Mouse (Mus musculus) embryonic fibroblast, embryonic 13.5 days (primary cell): ENCODE results near the gene Klhl22. TPM values are rescaled to one million over a fixed set of nuclear protein-coding genes. Genes with fewer than 3 reads are reported as not detected.

Source experiments
- H3K27ac ChIP-seq: 2 replicates; pipeline ENCODE4 v1.5.1; 2012; ENCODE audit warnings: low read length, control low read depth, inconsistent platforms; ENCODE audit not compliant: insufficient read depth
- H3K4me1 ChIP-seq: 2 replicates; pipeline ENCODE4 v1.6.1; 2011; ENCODE audit warnings: low read length; ENCODE audit not compliant: control insufficient read depth, insufficient read depth
- H3K4me3 ChIP-seq: 2 replicates; pipeline ENCODE4 v1.5.1; 2011; ENCODE audit warnings: mild to moderate bottlenecking, control low read depth, low read length; ENCODE audit not compliant: insufficient read depth
- CTCF ChIP-seq: IDR thresholded peaks from 2 replicates; pipeline ENCODE4 v1.5.1; 2011; ENCODE audit warnings: mild to moderate bottlenecking, control low read depth, low read length, moderate library complexity, borderline replicate concordance; ENCODE audit not compliant: insufficient read depth
- POLR2A ChIP-seq: IDR thresholded peaks from 2 replicates; pipeline ENCODE4 v1.6.1; 2011; ENCODE audit warnings: low read depth, mild to moderate bottlenecking, control low read depth, low read length, moderate library complexity
- polyA plus RNA-seq: library from polyadenylated mRNA; stranded (reverse); fragments of >200 nt; gene quantifications from 2 replicates; pipeline ENCODE4 v1.2.4, GENCODE M21; 2011; ENCODE audit warnings: low read depth; ENCODE audit not compliant: missing spikeins, insufficient read length

Gene Klhl22
- polyA plus RNA-seq, 1 experiment, result 63.8 TPM

DNA sequence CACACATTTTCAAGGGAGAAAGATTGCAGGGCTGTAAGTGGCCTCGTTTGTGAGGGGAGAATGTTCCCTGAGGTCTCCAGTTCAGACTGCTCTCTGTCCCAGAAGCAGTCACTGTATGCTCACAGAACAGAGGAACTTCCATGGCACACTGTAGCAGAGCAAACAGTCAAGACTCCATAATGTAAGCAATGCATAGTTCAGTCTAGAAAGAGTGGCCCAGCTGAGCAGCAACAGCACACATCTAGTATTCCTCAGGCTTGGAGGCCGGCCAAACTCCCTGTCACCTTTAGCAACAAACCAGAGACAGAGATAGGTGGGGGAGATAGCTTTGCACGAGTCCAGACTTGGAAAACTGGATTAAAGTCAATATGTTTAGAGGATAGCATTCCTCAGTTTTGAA lies 6.4 kb upstream of the Klhl22 start:
- Histone ChIP-seq H3K4me3 (no peak overlapping the region), H3K4me1 (peaks cover 11% of the 10 kb centered on the region; the same call in 1 of the 2 replicates), H3K27ac (no peak overlapping the region)
- TF ChIP-seq POLR2A (no peak), CTCF (no peak)

DNA sequence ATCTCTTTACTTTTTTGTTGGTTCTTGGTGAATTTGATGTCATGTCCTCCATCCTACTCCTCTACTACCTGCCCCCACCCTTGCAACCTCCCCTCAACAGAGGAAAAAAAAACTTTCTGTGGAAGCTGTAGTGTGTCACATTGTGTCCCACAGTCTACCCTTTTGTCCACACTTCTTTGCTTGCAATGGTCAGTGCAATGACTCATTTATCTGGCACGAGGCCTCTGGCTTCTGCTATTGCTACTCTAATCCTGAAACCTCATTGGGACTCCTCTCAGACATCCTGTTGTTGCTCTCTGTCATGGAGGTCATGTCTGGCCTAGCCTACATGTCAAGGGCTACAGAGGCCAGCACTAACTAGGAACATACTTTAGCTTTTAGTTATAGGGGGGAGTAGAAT lies 5.7 kb upstream of the Klhl22 start:
- no peak for TF ChIP-seq POLR2A
- no peak for TF ChIP-seq CTCF
- Histone ChIP-seq H3K27ac (no peak overlapping the region), H3K4me1 (peaks cover 11% of the 10 kb centered on the region; the same call in 1 of the 2 replicates), H3K4me3 (no peak overlapping the region)

DNA sequence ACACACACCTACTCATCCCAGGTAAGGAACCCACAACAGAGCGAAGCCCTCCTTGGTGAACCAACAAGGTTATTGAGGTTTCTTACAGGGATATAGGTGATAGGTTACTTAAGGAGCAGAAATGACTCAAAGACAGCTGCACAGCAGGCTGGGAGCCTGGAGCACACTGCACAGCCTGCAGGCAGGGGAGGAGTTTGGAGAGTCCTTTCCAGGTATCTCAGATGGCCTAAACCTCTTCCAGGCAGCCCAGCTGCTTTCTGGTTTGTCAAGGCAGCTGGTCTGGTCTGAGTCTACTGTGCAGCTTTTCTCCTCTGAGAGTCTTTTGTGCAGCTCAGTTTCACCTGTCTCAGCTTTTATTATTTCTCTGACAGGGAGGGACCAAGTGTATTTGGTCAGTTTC lies 1.7 kb upstream of the Klhl22 start:
- TF ChIP-seq POLR2A (no peak), CTCF (no peak)
- Histone ChIP-seq H3K4me3 (no peak overlapping the region), H3K27ac (no peak overlapping the region), H3K4me1 (peaks cover 19% of the 10 kb centered on the region)

DNA sequence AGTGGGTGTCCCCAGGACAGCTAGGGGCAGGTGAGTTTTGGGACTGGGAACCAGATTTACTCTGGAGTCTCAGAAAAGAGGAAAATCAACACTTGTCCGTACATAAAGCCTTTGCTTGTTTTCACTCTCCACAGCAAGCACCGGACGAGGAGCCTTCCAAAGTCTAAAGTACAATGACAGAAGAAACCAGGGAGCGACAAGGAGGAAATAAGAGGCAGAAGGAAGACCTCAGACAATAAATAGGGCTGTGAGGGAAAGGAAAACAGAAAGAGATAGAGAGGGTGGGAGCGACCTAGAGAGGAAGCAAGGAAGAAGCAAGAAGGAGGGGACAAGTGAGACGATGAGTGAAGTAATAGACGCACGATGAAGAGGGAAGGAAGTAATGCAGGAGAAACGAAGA lies 516 bp upstream of the Klhl22 start:
- Histone ChIP-seq H3K4me1 (peaks cover 11% of the 10 kb centered on the region), H3K27ac (no peak overlapping the region), H3K4me3 (peak overlapping the region; percentile 51)
- TF ChIP-seq POLR2A (no peak), CTCF (no peak)

DNA sequence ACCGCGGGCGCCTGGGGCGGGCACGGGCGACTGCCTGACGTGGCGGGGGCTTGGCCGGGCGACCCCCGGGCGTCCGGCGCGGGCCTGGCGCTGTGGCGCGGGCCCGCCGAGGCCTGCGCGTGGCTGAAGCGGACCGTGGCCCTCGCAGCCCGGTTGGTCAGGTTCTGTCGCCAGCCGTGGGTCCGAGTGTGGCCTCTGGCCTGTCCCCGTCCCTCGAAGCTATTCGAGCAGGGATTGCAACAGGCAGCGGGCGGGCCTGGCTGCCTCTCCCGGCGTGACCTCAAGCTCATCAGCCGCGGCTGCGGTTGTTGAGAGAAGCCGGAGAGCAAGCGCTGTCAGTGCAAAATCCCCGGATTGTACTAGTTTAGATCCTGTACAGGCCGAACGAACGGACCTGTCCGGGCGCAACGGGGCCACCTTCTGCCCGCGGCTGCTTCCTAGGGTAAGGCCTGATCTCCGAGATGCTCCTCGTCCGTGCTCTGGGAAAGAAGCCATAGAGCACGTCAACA lies 449 bp downstream of the Klhl22 start:
- Histone ChIP-seq H3K27ac (no peak overlapping the region), H3K4me3 (peak overlapping the region; percentile 51), H3K4me1 (peaks cover 12% of the 10 kb centered on the region)
- TF ChIP-seq CTCF, result no peak
- no peak for TF ChIP-seq POLR2A

DNA sequence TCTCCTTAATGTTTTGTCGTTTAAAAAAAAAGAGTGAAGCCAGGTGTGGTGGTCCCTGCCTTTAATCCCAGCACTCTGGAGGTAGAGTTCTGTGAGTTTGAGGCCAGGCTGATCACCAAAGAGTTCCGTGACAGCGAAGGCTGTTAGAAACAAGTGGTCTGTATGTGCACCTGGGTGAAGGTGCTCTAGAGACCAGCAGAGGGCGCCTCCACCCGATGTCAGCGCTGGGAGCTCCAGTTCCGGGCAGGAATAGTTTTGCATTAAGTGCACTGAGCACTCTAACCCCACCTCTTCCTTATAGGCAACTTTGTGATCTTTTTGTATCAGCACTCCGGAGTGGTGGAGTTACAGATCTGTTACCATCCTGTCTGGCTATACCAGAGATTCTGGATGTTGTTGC lies 1.2 kb downstream of the Klhl22 start:
- no peak for TF ChIP-seq POLR2A
- peak; percentile 71 for TF ChIP-seq CTCF
- peak overlapping the region; percentile 51 for H3K4me3 ChIP-seq
- peaks cover 12% of the 10 kb centered on the region for H3K4me1 ChIP-seq
- H3K27ac ChIP-seq, result no peak overlapping the region

DNA sequence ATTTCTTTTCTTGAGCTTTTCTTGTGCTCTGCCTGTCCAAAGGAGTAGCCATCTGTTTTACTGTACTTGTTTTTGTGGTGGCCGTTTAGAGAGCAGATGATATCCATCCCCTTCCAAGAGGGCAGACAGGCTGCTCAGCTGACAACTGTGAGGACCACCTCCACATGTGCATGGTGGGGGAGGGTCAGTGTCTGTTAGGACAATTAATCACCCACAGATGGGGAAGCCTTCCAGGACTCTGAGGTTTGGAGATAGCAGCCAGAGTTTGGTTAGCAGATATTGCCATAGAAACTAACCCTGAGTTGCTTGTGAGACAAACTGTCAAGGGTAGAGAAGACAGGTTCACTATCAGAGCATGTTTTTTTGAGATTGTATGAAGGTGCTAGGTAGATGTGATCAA lies 1.7 kb downstream of the Klhl22 start:
- H3K4me3 ChIP-seq, result peak overlapping the region; percentile 13; the same call in 1 of the 2 replicates
- no peak for TF ChIP-seq CTCF
- no peak for TF ChIP-seq POLR2A

DNA sequence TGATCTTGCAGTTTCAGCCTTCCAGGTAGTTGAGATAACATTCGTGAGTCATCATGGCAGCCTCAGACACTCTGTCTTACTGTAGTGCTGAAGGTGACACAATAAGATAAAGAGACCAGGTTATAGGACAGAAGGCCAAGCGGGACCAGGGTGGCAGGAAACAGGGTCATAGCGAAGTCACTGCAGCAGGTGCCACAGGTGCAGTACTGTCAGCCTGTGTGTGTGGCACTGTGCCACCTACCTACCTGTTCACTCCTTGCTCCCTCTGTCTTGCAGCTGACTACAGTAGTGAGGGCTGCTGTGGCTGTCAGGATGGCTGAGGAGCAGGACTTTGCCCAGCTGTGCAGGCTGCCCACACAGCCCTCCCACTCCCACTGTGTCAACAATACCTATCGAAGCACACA lies 4.7 kb downstream of the Klhl22 start:
- TF ChIP-seq POLR2A (no peak), CTCF (no peak)
- no peak overlapping the region for H3K4me3 ChIP-seq
- peaks cover 16% of the 10 kb centered on the region for H3K4me1 ChIP-seq
- no peak overlapping the region for H3K27ac ChIP-seq

More for the DNA sequence above, 1.7 kb downstream of the Klhl22 start:
- H3K4me1 ChIP-seq, result peaks cover 12% of the 10 kb centered on the region
- H3K27ac ChIP-seq, result no peak overlapping the region

DNA sequence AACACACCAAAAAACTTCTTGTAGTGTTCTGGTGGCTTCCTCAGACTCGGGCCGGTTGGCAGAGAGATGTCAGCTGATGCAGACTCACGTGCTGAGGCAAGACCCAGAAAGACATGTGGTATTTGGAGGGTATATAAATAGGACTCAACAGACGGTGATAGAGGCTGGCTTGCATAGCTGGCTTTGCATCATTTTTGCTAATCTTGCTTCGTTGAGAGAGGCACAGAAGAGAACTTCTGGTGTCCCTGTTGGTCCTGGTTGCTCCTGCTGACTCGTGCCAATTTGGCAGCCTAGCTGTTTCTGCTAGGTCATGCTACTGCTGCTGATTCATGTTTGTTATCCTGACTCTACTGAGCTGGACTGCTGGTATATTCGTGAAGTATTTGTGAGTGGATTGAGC lies 9.4 kb downstream of the Klhl22 start:
- peaks cover 15% of the 10 kb centered on the region for H3K4me1 ChIP-seq
- H3K4me3 ChIP-seq, result no peak overlapping the region
- peak overlapping the region; percentile 54 for H3K27ac ChIP-seq
- TF ChIP-seq CTCF, result no peak
- TF ChIP-seq POLR2A, result no peak

DNA sequence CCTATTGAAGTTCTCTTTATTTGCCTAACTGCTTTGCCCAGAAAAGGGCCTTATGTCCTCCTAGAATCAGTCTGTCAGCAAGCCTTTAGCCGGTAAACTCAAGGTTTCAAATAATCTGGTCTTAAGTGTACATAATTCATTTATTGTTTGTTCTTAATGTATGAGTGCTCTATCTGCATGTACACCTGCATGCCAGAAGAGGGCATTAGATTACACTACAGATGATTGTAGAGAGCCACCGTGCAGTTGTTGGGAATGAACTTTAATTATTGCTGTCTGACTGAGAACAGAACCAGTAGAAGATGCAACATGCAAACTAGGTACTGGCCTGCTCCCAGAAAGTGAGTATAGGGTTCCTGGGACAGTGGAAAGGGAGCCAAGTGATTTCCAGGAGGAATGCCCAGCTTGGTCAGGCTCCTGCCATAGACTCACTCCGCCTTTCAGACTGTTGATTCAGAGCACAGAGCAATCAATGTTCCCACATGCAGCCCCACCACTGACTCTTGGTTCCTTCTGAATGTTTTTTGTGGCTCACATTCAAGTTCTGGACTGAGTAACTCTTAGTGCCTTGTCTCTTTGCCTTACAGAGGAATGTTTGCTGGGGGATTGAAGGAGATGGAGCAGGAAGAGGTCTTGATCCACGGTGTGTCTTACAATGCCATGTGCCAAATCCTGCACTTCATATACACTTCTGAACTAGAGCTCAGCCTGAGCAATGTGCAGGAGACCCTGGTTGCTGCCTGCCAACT lies 11.9 kb downstream of the Klhl22 start:
- Histone ChIP-seq H3K4me1 (peaks cover 13% of the 10 kb centered on the region), H3K27ac (peak overlapping the region; percentile 48), H3K4me3 (no peak overlapping the region)
- no peak for TF ChIP-seq CTCF

DNA sequence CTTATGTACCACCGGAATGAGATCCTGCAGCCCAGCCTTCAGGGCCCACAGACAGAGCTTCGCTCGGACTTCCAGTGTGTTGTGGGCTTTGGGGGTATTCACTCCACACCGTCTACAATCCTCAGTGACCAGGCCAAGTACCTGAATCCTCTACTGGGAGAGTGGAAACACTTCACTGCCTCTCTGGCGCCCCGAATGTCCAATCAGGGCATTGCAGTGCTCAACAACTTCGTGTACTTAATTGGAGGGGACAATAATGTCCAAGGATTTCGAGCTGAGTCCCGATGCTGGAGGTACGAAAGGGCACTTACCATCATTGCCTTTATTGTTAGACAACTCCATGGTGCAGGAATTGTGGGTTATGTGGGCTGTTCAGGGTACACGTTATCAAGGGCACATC lies 17.4 kb downstream of the Klhl22 start:
- Histone ChIP-seq H3K4me1 (peaks cover 7% of the 10 kb centered on the region; the same call in 1 of the 2 replicates), H3K4me3 (no peak overlapping the region), H3K27ac (no peak overlapping the region)
- TF ChIP-seq POLR2A, result no peak
- TF ChIP-seq CTCF, result peak; percentile 18; the same call in 1 of the 2 replicates
